ENCODE assay signal across 37 mouse cellular contexts in genomic region chr9:8996494-8996893, GRCm38 (mm10). TPM values are rescaled to one million over a fixed set of nuclear protein-coding genes. Genes with fewer than 3 reads are reported as not detected.
"Had no signal": no experiment of that assay in that cellular context is flagged by ENCODE, and none has a peak within 500 bp of the region (broad histone marks: within the 10 kb centered on the region; RNA-seq: fewer than 3 reads in every experiment).

No protein-coding gene starts in this region.

- H3K9me3 ChIP-seq: limb, embryonic 10.5 days; limb, embryonic 12.5 days; limb, embryonic 15.5 days; liver, embryonic 12.5 days; liver, embryonic 13.5 days; liver, embryonic 15.5 days; lung, embryonic 15.5 days; megakaryocyte, embryonic 14.5 days; midbrain, embryonic 12.5 days; midbrain, embryonic 13.5 days; midbrain, embryonic 15.5 days; neural tube, embryonic 12.5 days; neural tube, embryonic 13.5 days had no signal

- DNase-seq: left cerebral cortex, postnatal 4 days; liver; liver, embryonic 13.5 days; liver, postnatal 0 days; lung, adult 18-20 months; lung, adult 2 months; lung, postnatal 14 days; lung, postnatal 36 days; lung, postnatal 4 days; midbrain, embryonic 14.5 days had no signal

- H3K36me3 ChIP-seq: liver, embryonic 12.5 days; liver, embryonic 13.5 days; liver, embryonic 15.5 days; midbrain, embryonic 12.5 days; midbrain, embryonic 13.5 days; midbrain, embryonic 15.5 days; neural tube, embryonic 12.5 days had no signal

- H3K27ac ChIP-seq: left cerebral cortex, adult 2 months; limb, embryonic 10.5 days; limb, embryonic 12.5 days; limb, embryonic 13.5 days; limb, embryonic 15.5 days; liver, embryonic 12.5 days; liver, embryonic 13.5 days; liver, embryonic 14.5 days; liver, embryonic 15.5 days; lung, embryonic 15.5 days; macrophage; midbrain, embryonic 12.5 days; midbrain, embryonic 13.5 days; midbrain, embryonic 15.5 days; neural tube, embryonic 12.5 days; neural tube, embryonic 13.5 days had no signal

- ATAC-seq: liver, embryonic 12.5 days; liver, postnatal 0 days; lung, postnatal 0 days; midbrain, embryonic 13.5 days; midbrain, embryonic 15.5 days; midbrain, embryonic 16.5 days had no signal

- H3K27me3 ChIP-seq: limb, embryonic 12.5 days; limb, embryonic 13.5 days; limb, embryonic 15.5 days; liver, embryonic 12.5 days; liver, embryonic 13.5 days; liver, embryonic 15.5 days; lung, embryonic 15.5 days; megakaryocyte, embryonic 14.5 days; midbrain, embryonic 12.5 days; midbrain, embryonic 13.5 days; midbrain, embryonic 15.5 days; neural tube, embryonic 12.5 days; neural tube, embryonic 13.5 days had no signal

- H3K4me1 ChIP-seq: limb, embryonic 10.5 days; limb, embryonic 12.5 days; limb, embryonic 13.5 days; limb, embryonic 15.5 days; liver, embryonic 12.5 days; liver, embryonic 13.5 days; liver, embryonic 15.5 days; lung, embryonic 15.5 days; megakaryocyte, embryonic 14.5 days; midbrain, embryonic 12.5 days; midbrain, embryonic 13.5 days; midbrain, embryonic 15.5 days; neural tube, embryonic 12.5 days; neural tube, embryonic 13.5 days had no signal

- H3K4me3 ChIP-seq: left cerebral cortex, adult 2 months; limb, embryonic 10.5 days; limb, embryonic 12.5 days; limb, embryonic 13.5 days; limb, embryonic 15.5 days; liver, embryonic 12.5 days; liver, embryonic 13.5 days; liver, embryonic 15.5 days; lung, embryonic 15.5 days; megakaryocyte, embryonic 14.5 days; midbrain, embryonic 12.5 days; midbrain, embryonic 13.5 days; midbrain, embryonic 15.5 days; myocyte; neural tube, embryonic 12.5 days; neural tube, embryonic 13.5 days had no signal

RNA-seq across cellular contexts. Expression of gene Gm16485, which starts 24.9 kb away (rescaled TPM):
- total RNA-seq: liver, adult 2 months; megakaryocyte, adult 5-6 weeks; megakaryocyte-erythroid progenitor cell, adult 5-6 weeks; monocyte, adult 5-6 weeks had no signal
- polyA plus RNA-seq: limb, embryonic 10.5 days; limb, embryonic 11.5 days; liver, adult 2 months; liver, embryonic 11.5 days; liver, embryonic 12.5 days; liver, embryonic 13.5 days; liver, embryonic 14.5 days; liver, embryonic 15.5 days; liver, embryonic 16.5 days; liver, postnatal 0 days; lung, postnatal 0 days; macrophage; midbrain, embryonic 11.5 days; myocyte had no signal
